7 mouse cellular contexts compared by ENCODE assay signal in the genomic region with DNA sequence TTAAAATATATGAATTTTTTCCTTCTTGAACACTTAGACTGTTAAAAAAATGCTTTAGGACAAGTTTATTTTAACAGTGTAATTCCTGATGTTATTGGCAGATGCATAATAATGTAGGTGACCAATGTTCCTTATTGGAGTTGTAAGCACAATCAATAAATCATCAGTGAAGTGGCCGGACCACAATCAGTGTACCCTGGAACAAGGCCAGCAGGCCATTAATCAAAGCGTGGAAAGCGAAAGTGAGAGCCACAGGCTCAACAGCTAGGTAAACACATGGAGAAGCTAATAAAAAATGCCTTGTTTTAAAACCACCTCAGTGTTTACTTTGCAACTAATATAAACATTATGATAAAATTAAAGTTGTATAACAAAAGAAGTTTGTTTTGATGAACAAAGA.
DNase-seq lines count a peak whose midpoint lies in the region; ATAC-seq lines count a peak whose summit lies in the region.

No protein-coding gene starts in this region.

- 0 out of 2 replicates have a peak, but pooled peaks have one; percentile 50 for ATAC-seq in hindbrain, embryonic 16.5 days

- WGBS in hindbrain, embryonic 16.5 days: 20% methylated on average over 3 of the region's 3 CpGs

- H3K9ac ChIP-seq in hindbrain, embryonic 16.5 days (ENCODE audit: low read depth, low read length): no peak overlapping the region

- peak; percentile 39 for DNase-seq in 416B (ENCODE audit: low read depth)
- peak; percentile 66 to 86 for DNase-seq in adrenal gland, adult (ENCODE audit: inconsistent age in 2 of 2, low spot score in 1 of 2)
- peak; percentile 55 for DNase-seq in lung, postnatal 14 days
- DNase-seq in thymus, postnatal 36 days: no peak
- DNase-seq in right cerebral cortex, adult 18-20 months: no peak
- DNase-seq in retina, postnatal 1 day: no peak

- H3K27me3 ChIP-seq in hindbrain, embryonic 16.5 days (replicated peaks; ENCODE audit: control insufficient read depth, insufficient read depth, low read length): no peaks in the 10 kb centered on the region

- no peak overlapping the region for H3K27ac ChIP-seq in hindbrain, embryonic 16.5 days (ENCODE audit: low read depth, low read length)

- H3K9me3 ChIP-seq in hindbrain, embryonic 16.5 days (ENCODE audit: control insufficient read depth, low read length): no peaks in the 10 kb centered on the region

- H3K4me1 ChIP-seq in hindbrain, embryonic 16.5 days (ENCODE audit: control insufficient read depth, insufficient read depth, low read depth, low read length): no peaks in the 10 kb centered on the region

- no peak overlapping the region for H3K4me2 ChIP-seq in hindbrain, embryonic 16.5 days (ENCODE audit: low read length)

- H3K36me3 ChIP-seq in hindbrain, embryonic 16.5 days (ENCODE audit: control insufficient read depth, insufficient read depth, low read length): no peaks in the 10 kb centered on the region

- no peak overlapping the region for H3K4me3 ChIP-seq in hindbrain, embryonic 16.5 days (ENCODE audit: low read length)

Comparison
In these comparisons a context has a peak if more than half of its experiments do, and no peak if none do; other contexts are left out.
1. DNase-seq: peak in 416B (single experiment), adrenal gland, adult (2 of 2) and lung, postnatal 14 days (single experiment); none in thymus, postnatal 36 days (0 of 2), right cerebral cortex, adult 18-20 months (single experiment) and retina, postnatal 1 day (single experiment).